Mouse (Mus musculus): Measurements from ENCODE around the gene Gtf2a1. TPM values are rescaled to one million over a fixed set of nuclear protein-coding genes. Genes with fewer than 3 reads are reported as not detected.

Gtf2a1 gene
- 100 to 1,000 TPM in 12 of 26 experiments, 10 to 100 TPM in 14; 50.2 to 185 (median 97.3) TPM for total RNA-seq (2018; cell fraction: chromatin; rRNA removed)
- 10 to 100 TPM; 53.8 to 87.8 (median 73.5) TPM for total RNA-seq (2018; cell fraction: cytosol; rRNA removed)
- total RNA-seq (2018; cell fraction: nucleus; rRNA removed), result 100 to 1,000 TPM in 2 of 26 experiments, 10 to 100 TPM in 24; 53.2 to 115 (median 85.2) TPM
- 25.3 to 34.3 TPM (median 28.7 TPM) in 3 replicates for polyA plus RNA-seq (2018)

DNA sequence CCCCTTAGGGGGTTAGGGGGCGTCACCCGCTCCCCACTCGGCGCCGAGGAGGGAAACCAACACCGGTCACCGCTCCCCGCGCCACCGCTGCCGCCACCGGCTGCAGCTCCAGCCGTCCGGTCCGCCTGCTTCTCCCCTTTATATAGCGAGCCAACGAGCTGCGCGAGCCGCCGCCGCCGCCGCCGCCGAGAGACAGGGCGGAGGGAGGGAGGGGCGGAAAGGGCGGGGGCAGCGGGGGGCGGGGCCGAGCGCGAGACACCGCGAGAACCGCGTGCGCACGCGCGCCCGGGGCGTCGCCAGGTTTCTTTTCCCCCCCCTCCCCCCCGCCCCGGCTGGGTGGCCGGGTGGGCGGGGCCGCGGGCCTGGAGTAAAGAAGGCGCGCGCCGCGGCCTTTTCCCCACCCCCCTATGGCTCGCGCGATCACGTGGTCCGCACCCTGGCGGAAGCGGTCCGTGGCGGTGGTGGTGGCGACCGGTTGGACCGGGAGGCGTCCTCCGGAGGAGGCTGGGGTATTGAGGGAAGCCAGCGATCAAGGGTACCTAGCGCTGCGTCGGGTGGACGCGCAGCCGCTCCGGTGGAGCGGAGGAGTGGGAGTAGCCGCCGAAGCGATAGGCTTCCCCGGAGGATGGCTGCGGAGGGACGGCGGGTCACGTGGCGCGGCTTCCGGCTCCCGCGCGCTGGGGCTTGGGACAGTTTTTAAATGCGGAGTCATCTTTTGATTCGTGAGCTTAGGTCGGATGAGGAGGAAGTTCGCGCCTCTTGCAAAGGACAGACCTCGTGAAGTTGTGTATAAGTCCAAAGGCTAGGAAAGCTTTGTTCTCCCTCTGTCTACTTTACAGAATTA, at the start of gene Gtf2a1:
TSS of gene Gtf2a1 (minus strand) at position 641 of the 844 bp plus-strand sequence.
- H3K36me3 ChIP-seq (ENCODE audit: inconsistent target), result no peaks in the 10 kb centered on the region
- 1% methylated on average over 72 of the region's 99 CpGs for WGBS (ENCODE audit: missing documents)

GRCm38 (mm10) chr12:91638351-91638750, 48.1 kb upstream of the Gtf2a1 start:
- no peak overlapping the region for H3K27ac ChIP-seq
- H3K36me3 ChIP-seq (ENCODE audit: inconsistent target), result no peaks in the 10 kb centered on the region
- 98% methylated on average over 3 of the region's 3 CpGs for WGBS (ENCODE audit: missing documents)
- H3K79me2 ChIP-seq (ENCODE audit: inconsistent target), result no peaks in the 10 kb centered on the region
- no peak overlapping the region for H3K4me3 ChIP-seq (ENCODE audit: inconsistent target)

More for the DNA sequence above, at the start of gene Gtf2a1:
- Histone ChIP-seq H3K4me3 (ENCODE audit: inconsistent target) (peak within 1 kb of the TSS; percentile 84), H3K27ac (peak within 1 kb of the TSS; percentile 98), H3K79me2 (ENCODE audit: inconsistent target) (peaks cover 34% of the 10 kb centered on the region)

DNA sequence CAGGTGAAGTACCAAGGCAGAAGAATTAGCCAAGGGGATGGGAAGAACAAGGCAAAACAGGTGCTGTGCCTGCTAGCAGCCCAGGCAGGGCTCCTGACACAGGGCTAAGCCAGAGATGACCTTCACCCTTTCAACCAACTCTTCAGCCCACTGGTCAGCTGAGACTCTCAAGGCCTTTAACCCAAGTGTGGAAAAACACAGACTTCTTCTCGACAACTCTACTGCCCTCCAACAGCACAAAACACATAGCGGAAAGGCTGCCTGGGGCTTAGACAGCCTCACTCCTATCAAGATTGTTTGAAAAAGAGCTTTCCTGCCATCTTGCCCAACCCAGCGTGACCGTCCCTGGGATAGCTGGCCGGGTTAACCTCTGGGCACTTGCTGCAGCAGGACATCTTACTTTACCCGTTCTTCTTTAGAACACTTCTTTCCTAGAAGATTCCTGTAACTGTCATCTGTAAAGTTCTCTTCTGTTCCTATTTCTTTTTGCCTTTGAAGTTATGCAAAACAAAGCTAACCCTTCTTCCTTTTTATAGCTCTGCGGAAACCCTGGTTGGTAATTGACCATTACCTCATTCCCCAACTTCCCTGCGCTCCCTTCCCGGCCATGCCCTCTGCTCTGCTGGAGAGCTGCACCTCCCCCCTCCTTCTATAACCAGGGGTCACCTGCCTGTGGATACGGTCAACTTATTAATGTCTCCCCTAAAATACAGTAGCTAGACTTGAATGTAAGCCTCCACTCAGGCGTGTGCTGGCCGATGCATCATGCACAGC, 47.0 kb upstream of the Gtf2a1 start:
- Histone ChIP-seq H3K36me3 (ENCODE audit: inconsistent target) (no peaks in the 10 kb centered on the region), H3K27ac (no peak overlapping the region), H3K79me2 (ENCODE audit: inconsistent target) (no peaks in the 10 kb centered on the region), H3K4me3 (ENCODE audit: inconsistent target) (no peak overlapping the region)
- WGBS (ENCODE audit: missing documents), result 62% methylated on average over 12 of the region's 12 CpGs

- no peak overlapping the region for H3K27ac ChIP-seq
- 89% methylated on average over 5 of the region's 5 CpGs for WGBS (ENCODE audit: missing documents)
- H3K4me3 ChIP-seq (ENCODE audit: inconsistent target), result no peak overlapping the region
- no peaks in the 10 kb centered on the region for H3K36me3 ChIP-seq (ENCODE audit: inconsistent target)
- H3K79me2 ChIP-seq (ENCODE audit: inconsistent target), result no peaks in the 10 kb centered on the region
Observed at GRCm38 (mm10) chr12:91626482-91626881, 36.2 kb upstream of the Gtf2a1 start.

DNA sequence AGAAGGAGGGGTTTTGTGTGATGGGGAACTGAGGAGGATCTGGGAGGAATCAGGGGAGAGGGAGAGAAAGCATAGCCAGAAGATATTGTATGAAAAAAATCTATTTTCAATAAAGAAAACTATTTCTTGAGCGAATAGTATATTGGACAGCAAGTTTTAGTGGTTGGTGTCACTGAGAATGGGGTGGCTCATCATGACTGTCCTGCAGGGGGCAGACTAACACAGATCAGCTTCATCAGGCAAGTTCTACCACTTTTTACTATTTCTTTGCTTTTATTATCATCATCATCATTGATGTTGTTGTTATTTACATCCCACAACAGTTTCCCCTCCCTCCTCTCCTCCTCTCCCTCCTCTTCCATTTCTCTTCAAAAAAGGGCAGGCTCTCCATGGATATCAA, 34.7 kb upstream of the Gtf2a1 start:
- 53% methylated on average over 1 of the region's 1 CpGs for WGBS (ENCODE audit: missing documents)

GRCm38 (mm10) chr12:91609425-91609824, 19.1 kb upstream of the Gtf2a1 start:
- WGBS (ENCODE audit: missing documents), result 97% methylated on average over 5 of the region's 5 CpGs

More for the DNA sequence above, 34.7 kb upstream of the Gtf2a1 start:
- no peak overlapping the region for H3K4me3 ChIP-seq (ENCODE audit: inconsistent target)
- no peaks in the 10 kb centered on the region for H3K79me2 ChIP-seq (ENCODE audit: inconsistent target)
- no peak overlapping the region for H3K27ac ChIP-seq
- no peaks in the 10 kb centered on the region for H3K36me3 ChIP-seq (ENCODE audit: inconsistent target)

GRCm38 (mm10) chr12:91607678-91608077, 17.4 kb upstream of the Gtf2a1 start:
- H3K79me2 ChIP-seq (ENCODE audit: inconsistent target), result no peaks in the 10 kb centered on the region
- WGBS (ENCODE audit: missing documents), result 84% methylated on average over 7 of the region's 7 CpGs
- no peak overlapping the region for H3K4me3 ChIP-seq (ENCODE audit: inconsistent target)
- no peaks in the 10 kb centered on the region for H3K36me3 ChIP-seq (ENCODE audit: inconsistent target)
- H3K27ac ChIP-seq, result no peak overlapping the region

More at GRCm38 (mm10) chr12:91609425-91609824, 19.1 kb upstream of the Gtf2a1 start:
- no peaks in the 10 kb centered on the region for H3K79me2 ChIP-seq (ENCODE audit: inconsistent target)
- no peak overlapping the region for H3K4me3 ChIP-seq (ENCODE audit: inconsistent target)
- H3K36me3 ChIP-seq (ENCODE audit: inconsistent target), result no peaks in the 10 kb centered on the region
- H3K27ac ChIP-seq, result no peak overlapping the region

DNA sequence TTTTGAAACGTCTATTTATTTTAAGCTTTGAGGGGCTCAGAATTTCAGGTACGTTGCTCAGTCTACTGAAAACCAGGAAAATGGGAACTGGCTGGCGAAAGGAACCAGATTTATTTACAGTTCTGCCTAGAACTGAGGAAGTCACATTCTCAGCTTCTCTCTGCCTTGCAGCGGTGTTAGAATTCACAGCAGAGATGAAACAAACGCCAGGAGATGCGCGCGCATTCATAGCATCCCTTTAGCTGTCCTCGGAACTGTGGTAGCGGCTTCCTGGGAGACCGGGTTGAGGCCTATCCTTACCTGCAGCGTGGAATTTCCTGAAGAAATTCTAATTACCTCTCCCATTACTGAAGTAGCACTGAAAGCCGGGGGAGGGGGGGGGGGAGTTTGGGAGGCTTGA, 16.4 kb upstream of the Gtf2a1 start:
- 76% methylated on average over 13 of the region's 13 CpGs for WGBS (ENCODE audit: missing documents)
- Histone ChIP-seq H3K79me2 (ENCODE audit: inconsistent target) (no peaks in the 10 kb centered on the region), H3K36me3 (ENCODE audit: inconsistent target) (no peaks in the 10 kb centered on the region), H3K27ac (no peak overlapping the region), H3K4me3 (ENCODE audit: inconsistent target) (no peak overlapping the region)

GRCm38 (mm10) chr12:91604600-91604999, 14.3 kb upstream of the Gtf2a1 start:
- no peaks in the 10 kb centered on the region for H3K79me2 ChIP-seq (ENCODE audit: inconsistent target)
- no peak overlapping the region for H3K27ac ChIP-seq

DNA sequence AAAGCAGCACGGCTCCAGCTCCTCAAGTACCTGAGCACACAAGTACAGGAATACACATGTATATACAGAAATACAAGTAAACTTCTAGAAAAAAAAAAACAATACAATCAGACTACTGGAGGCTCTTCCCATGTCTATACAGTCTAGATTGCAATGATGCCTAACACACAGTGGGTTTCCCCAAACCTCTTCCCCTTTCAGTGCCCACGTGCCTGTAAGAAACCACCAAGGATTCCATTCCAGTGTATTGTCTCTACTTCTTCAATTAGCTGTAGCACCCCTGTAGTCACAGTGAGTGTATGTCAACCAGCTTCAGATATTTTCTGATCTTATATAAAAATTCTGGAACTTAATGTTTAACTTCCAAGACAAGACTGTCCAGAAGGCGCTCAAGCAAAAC, 1.8 kb upstream of the Gtf2a1 start:
- H3K4me3 ChIP-seq (ENCODE audit: inconsistent target), result no peak overlapping the region
- WGBS (ENCODE audit: missing documents), result 46% methylated on average over 3 of the region's 3 CpGs
- H3K79me2 ChIP-seq (ENCODE audit: inconsistent target), result peaks cover 17% of the 10 kb centered on the region
- H3K36me3 ChIP-seq (ENCODE audit: inconsistent target), result no peaks in the 10 kb centered on the region
- H3K27ac ChIP-seq, result peak overlapping the region; percentile 98

More at GRCm38 (mm10) chr12:91604600-91604999, 14.3 kb upstream of the Gtf2a1 start:
- H3K4me3 ChIP-seq (ENCODE audit: inconsistent target), result no peak overlapping the region
- no peaks in the 10 kb centered on the region for H3K36me3 ChIP-seq (ENCODE audit: inconsistent target)
- 55% methylated on average over 6 of the region's 6 CpGs for WGBS (ENCODE audit: missing documents)

DNA sequence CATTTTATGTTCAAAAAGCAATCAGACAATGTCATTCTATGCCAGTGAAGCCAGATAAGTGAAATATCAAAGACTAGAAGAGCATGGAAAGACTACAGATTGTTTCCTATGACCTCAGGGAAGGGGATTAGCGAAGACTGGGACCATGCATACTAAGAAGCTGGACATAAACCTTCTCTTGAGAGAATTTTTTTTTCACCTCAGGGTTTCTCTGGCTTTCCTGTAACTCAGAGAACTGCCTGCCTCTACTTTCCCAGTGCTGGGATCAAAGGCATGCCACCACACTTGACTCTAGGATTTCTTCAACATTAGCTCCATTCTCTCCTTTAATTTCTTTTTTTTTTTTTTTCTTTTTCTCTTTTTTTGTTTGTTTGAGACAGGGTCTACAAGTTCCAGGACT, 904 bp upstream of the Gtf2a1 start:
- WGBS (ENCODE audit: missing documents), result 90% methylated on average over 1 of the region's 1 CpGs
- peaks cover 26% of the 10 kb centered on the region for H3K79me2 ChIP-seq (ENCODE audit: inconsistent target)
- H3K27ac ChIP-seq, result peak overlapping the region; percentile 98
- H3K36me3 ChIP-seq (ENCODE audit: inconsistent target), result no peaks in the 10 kb centered on the region
- H3K4me3 ChIP-seq (ENCODE audit: inconsistent target), result peak overlapping the region; percentile 19; the same call in 1 of the 2 replicates

DNA sequence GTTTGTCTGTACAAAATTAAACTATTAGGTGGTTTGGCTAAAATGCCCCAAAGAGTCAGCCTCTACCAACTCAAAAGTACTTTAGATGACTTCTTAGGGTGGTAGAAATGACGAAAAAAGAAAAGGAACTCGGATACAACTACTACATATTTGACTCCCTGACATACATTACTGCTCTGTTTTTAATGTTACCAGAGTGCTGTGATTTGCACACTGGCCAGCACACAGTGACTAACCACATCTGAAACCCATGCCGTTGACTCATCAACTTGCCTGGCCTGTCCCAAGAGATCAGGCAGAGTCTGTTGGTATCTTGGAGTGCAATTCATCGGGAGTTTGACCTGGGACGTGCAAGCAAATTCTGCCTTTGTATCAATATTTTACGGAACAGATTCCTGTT, 429 bp upstream of the Gtf2a1 start:
- H3K36me3 ChIP-seq (ENCODE audit: inconsistent target), result no peaks in the 10 kb centered on the region
- peaks cover 31% of the 10 kb centered on the region for H3K79me2 ChIP-seq (ENCODE audit: inconsistent target)
- WGBS (ENCODE audit: missing documents), result 29% methylated on average over 6 of the region's 6 CpGs
- peak overlapping the region; percentile 19 for H3K4me3 ChIP-seq (ENCODE audit: inconsistent target)
- H3K27ac ChIP-seq, result peak overlapping the region; percentile 98

DNA sequence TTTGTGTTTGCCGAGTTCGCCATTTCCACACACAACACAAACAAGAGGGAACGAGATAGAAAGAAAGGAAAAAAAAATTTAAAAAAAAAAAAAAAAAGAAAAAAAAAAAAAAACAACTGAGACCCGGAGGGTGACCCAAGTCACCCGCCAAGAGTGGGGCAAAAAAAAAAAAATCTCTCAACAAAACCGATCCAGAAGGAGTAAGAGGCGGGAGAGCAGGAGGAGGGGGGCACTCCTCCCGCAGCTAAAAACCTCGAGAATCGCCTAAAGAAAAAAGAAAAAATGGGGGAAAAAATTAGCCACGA, 793 bp downstream of the Gtf2a1 start:
- 0% methylated on average over 7 of the region's 11 CpGs for WGBS (ENCODE audit: missing documents)
- Histone ChIP-seq H3K79me2 (ENCODE audit: inconsistent target) (peaks cover 40% of the 10 kb centered on the region), H3K4me3 (ENCODE audit: inconsistent target) (peak overlapping the region; percentile 84), H3K27ac (peak overlapping the region; percentile 95), H3K36me3 (ENCODE audit: inconsistent target) (no peaks in the 10 kb centered on the region)

GRCm38 (mm10) chr12:91588670-91589541, 1.4 kb downstream of the Gtf2a1 start:
- H3K36me3 ChIP-seq (ENCODE audit: inconsistent target), result 0 out of 2 replicates have a peak, but pooled peaks cover 5% of the 10 kb centered on the region
- WGBS (ENCODE audit: missing documents), result under 1% methylated on average over 36 of the region's 83 CpGs
- H3K4me3 ChIP-seq (ENCODE audit: inconsistent target), result peak overlapping the region; percentile 84
- peak overlapping the region; percentile 95 for H3K27ac ChIP-seq
- H3K79me2 ChIP-seq (ENCODE audit: inconsistent target), result peaks cover 46% of the 10 kb centered on the region
